Mouse (Mus musculus): ENCODE measurements around the gene Kcnd3.

DNA sequence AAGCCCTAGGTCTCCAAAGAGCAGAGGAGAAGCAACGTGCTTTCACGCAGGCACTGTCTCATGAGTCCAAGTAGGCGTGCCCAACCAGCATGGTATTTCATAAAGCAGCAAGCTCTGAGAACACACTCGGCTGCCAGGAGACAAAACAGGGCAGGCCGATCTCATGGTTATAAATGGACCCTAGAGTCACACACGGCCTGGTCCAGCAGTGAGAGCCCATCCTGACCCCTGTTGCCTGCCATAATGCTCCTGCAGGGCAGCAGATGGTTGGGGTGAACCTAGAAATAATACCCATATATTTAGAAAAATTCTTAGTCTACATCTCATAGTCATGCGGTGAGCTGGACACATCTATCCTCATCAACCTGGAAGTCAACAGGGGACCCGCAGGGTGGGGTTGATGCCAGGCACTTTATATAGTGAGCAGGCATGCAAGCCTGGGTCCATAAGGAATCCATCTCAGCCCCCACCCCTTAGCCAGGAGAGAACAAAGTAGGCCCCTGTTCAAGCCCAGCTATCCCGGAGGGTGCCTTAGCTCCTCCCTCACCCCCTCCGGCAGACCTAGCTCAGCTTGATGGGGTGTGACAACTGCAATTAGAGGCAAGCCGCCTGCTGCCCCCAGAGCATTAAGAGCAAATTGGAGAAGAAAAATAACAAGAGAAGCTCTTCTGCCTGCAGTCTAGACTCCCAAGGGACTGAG, 265.9 kb downstream of the Kcnd3 start:
- TF ChIP-seq CTCF (IDR thresholded peaks at IDR 0.05; ENCODE audit: low read depth) (no peak), EP300 (IDR thresholded peaks at IDR 0.05; ENCODE audit: low read depth) (no peak)
